Mouse (Mus musculus) erythroblast, embryonic 14.5 days (primary cell): ENCODE measurements around the gene 6430571L13Rik. TPM values are rescaled to one million over a fixed set of nuclear protein-coding genes. Genes with fewer than 3 reads are reported as not detected.

Source experiments
- H3K27me3 ChIP-seq: 2 replicates; pipeline ENCODE4 v1.6.1; 2012; ENCODE audit warnings: inconsistent platforms; ENCODE audit not compliant: control insufficient read depth
- H3K36me3 ChIP-seq: 2 replicates; pipeline ENCODE4 v1.6.1; 2012; ENCODE audit warnings: mild to moderate bottlenecking, inconsistent platforms; ENCODE audit not compliant: control insufficient read depth
- H3K4me1 ChIP-seq: 2 replicates; pipeline ENCODE4 v1.6.1; 2012; ENCODE audit warnings: inconsistent platforms; ENCODE audit not compliant: control insufficient read depth
- H3K4me3 ChIP-seq: replicated peaks from 2 replicates; pipeline ENCODE3; 2012; ENCODE audit warnings: moderate library complexity, mild to moderate bottlenecking, inconsistent platforms
- H3K9me3 ChIP-seq: 2 replicates; pipeline ENCODE4 v1.6.1; 2012; ENCODE audit warnings: low read length, inconsistent platforms, mixed read lengths; ENCODE audit not compliant: control insufficient read depth
- GATA1 ChIP-seq: IDR thresholded peaks from 2 replicates; pipeline ENCODE4 v1.6.1; 2012; ENCODE audit warnings: low read length, inconsistent platforms, mixed read lengths
- TAL1 ChIP-seq: IDR thresholded peaks from 3 replicates; pipeline ENCODE4 v1.6.1; 2012; ENCODE audit warnings: low read length, inconsistent platforms, mixed read lengths
- polyA plus RNA-seq: library from polyadenylated mRNA; stranded (reverse); fragments of >175 nt; gene quantifications from 2 replicates; pipeline ENCODE4 v1.2.3, GENCODE M21; 2012

Gene 6430571L13Rik
- polyA plus RNA-seq, 1 experiment = not detected

GRCm38 (mm10) chr9:107298059-107298780 is 42.2 kb upstream of the 6430571L13Rik start:
- Histone ChIP-seq H3K4me1 (peaks cover 91% of the 10 kb centered on the region), H3K9me3 (no peaks in the 10 kb centered on the region), H3K36me3 (peaks cover 44% of the 10 kb centered on the region), H3K4me3 (peak overlapping the region; percentile 91), H3K27me3 (peaks cover 1% of the 10 kb centered on the region)
- no peak for TF ChIP-seq GATA1
- no peak for TF ChIP-seq TAL1

- no peak for TF ChIP-seq TAL1
- TF ChIP-seq GATA1 = no peak
- H3K4me3 ChIP-seq = peak overlapping the region; percentile 91
- peaks cover 98% of the 10 kb centered on the region for H3K4me1 ChIP-seq
- peaks cover 51% of the 10 kb centered on the region for H3K36me3 ChIP-seq
- H3K27me3 ChIP-seq = no peaks in the 10 kb centered on the region
- no peaks in the 10 kb centered on the region for H3K9me3 ChIP-seq
Measured at GRCm38 (mm10) chr9:107298876-107299275, 41.5 kb upstream of the 6430571L13Rik start.

- TF ChIP-seq TAL1 = no peak
- no peak for TF ChIP-seq GATA1
- no peak overlapping the region for H3K4me3 ChIP-seq
- peaks cover 54% of the 10 kb centered on the region for H3K36me3 ChIP-seq
- peaks cover 99% of the 10 kb centered on the region for H3K4me1 ChIP-seq
- H3K9me3 ChIP-seq = no peaks in the 10 kb centered on the region
- no peaks in the 10 kb centered on the region for H3K27me3 ChIP-seq
Measured at GRCm38 (mm10) chr9:107299783-107300182, 40.6 kb upstream of the 6430571L13Rik start.

GRCm38 (mm10) chr9:107300224-107300973 is 40.0 kb upstream of the 6430571L13Rik start:
- no peaks in the 10 kb centered on the region for H3K9me3 ChIP-seq
- H3K27me3 ChIP-seq = no peaks in the 10 kb centered on the region
- peaks cover 54% of the 10 kb centered on the region for H3K36me3 ChIP-seq
- peaks cover 99% of the 10 kb centered on the region for H3K4me1 ChIP-seq
- TF ChIP-seq TAL1 = no peak
- TF ChIP-seq GATA1 = no peak
- no peak overlapping the region for H3K4me3 ChIP-seq

GRCm38 (mm10) chr9:107301554-107302331 is 38.7 kb upstream of the 6430571L13Rik start:
- H3K4me1 ChIP-seq = peaks cover 97% of the 10 kb centered on the region

GRCm38 (mm10) chr9:107302592-107302991 is 37.8 kb upstream of the 6430571L13Rik start:
- Histone ChIP-seq H3K9me3 (no peaks in the 10 kb centered on the region), H3K4me1 (peaks cover 97% of the 10 kb centered on the region), H3K36me3 (peaks cover 54% of the 10 kb centered on the region), H3K27me3 (no peaks in the 10 kb centered on the region), H3K4me3 (no peak overlapping the region)
- TF ChIP-seq GATA1 = no peak
- TF ChIP-seq TAL1 = no peak

More at GRCm38 (mm10) chr9:107301554-107302331, 38.7 kb upstream of the 6430571L13Rik start:
- H3K36me3 ChIP-seq = peaks cover 54% of the 10 kb centered on the region
- TF ChIP-seq GATA1 (no peak), TAL1 (no peak)
- H3K9me3 ChIP-seq = no peaks in the 10 kb centered on the region
- no peaks in the 10 kb centered on the region for H3K27me3 ChIP-seq
- H3K4me3 ChIP-seq = no peak overlapping the region

GRCm38 (mm10) chr9:107303121-107303820 is 37.1 kb upstream of the 6430571L13Rik start:
- Histone ChIP-seq H3K9me3 (no peaks in the 10 kb centered on the region), H3K4me3 (no peak overlapping the region), H3K27me3 (no peaks in the 10 kb centered on the region), H3K36me3 (peaks cover 54% of the 10 kb centered on the region), H3K4me1 (peaks cover 97% of the 10 kb centered on the region)
- TF ChIP-seq TAL1 (no peak), GATA1 (no peak)

GRCm38 (mm10) chr9:107303900-107304299 is 36.5 kb upstream of the 6430571L13Rik start:
- Histone ChIP-seq H3K36me3 (peaks cover 53% of the 10 kb centered on the region), H3K4me1 (peaks cover 97% of the 10 kb centered on the region), H3K9me3 (no peaks in the 10 kb centered on the region), H3K27me3 (no peaks in the 10 kb centered on the region), H3K4me3 (no peak overlapping the region)
- TF ChIP-seq GATA1 (no peak), TAL1 (no peak)

- no peaks in the 10 kb centered on the region for H3K9me3 ChIP-seq
- H3K27me3 ChIP-seq = no peaks in the 10 kb centered on the region
- peaks cover 95% of the 10 kb centered on the region for H3K4me1 ChIP-seq
- peaks cover 48% of the 10 kb centered on the region for H3K36me3 ChIP-seq
- TF ChIP-seq GATA1 = no peak
- H3K4me3 ChIP-seq = peak overlapping the region; percentile 21
Measured at GRCm38 (mm10) chr9:107304383-107304782, 36.0 kb upstream of the 6430571L13Rik start.
